Mouse (Mus musculus) lung, embryonic 16.5 days (tissue): ENCODE measurements at regions not wholly inside any gene's neighbourhood (a gene's known extent, or its start where the extent isn't known, plus 50 kb on each side); places are given as distances from the start of the nearest gene placed in this dataset.

Experiments
- ATAC-seq: fragments of 200-750 bp; cut with Nextera tagmentation; 2 replicates; pipeline ENCODE4 v1.8.0; 2017; ENCODE audit warnings: low read depth, mild to moderate bottlenecking, moderate library complexity
- H3K27ac ChIP-seq: fragments of 300-500 bp; sonication (generic); 2 replicates; pipeline ENCODE4 v1.5.1; 2014; ENCODE audit warnings: mild to moderate bottlenecking, control low read depth, low read length
- H3K27me3 ChIP-seq: fragments of 300-500 bp; sonication (generic); 2 replicates; pipeline ENCODE4 v1.6.1; 2014; ENCODE audit warnings: low read depth, low read length, mixed read lengths; ENCODE audit not compliant: control insufficient read depth, insufficient read depth
- H3K36me3 ChIP-seq: fragments of 300-500 bp; sonication (generic); 2 replicates; pipeline ENCODE4 v1.6.1; 2014; ENCODE audit warnings: low read length; ENCODE audit not compliant: control insufficient read depth, insufficient read depth
- H3K4me1 ChIP-seq: fragments of 300-500 bp; sonication (generic); replicated peaks from 2 replicates; pipeline ENCODE4 v1.6.1; 2014; ENCODE audit warnings: low read length, mixed read lengths; ENCODE audit not compliant: control insufficient read depth, insufficient read depth
- H3K4me2 ChIP-seq: fragments of 300-500 bp; sonication (generic); 2 replicates; pipeline ENCODE4 v1.6.1; 2014; ENCODE audit warnings: low read depth, low read length, control low read depth
- H3K4me3 ChIP-seq: fragments of 300-500 bp; sonication (generic); 2 replicates; pipeline ENCODE4 v1.5.1; 2014; ENCODE audit warnings: mild to moderate bottlenecking, low read length, control low read depth
- H3K9ac ChIP-seq: fragments of 300-500 bp; sonication (generic); 2 replicates; pipeline ENCODE4 v1.6.1; 2014; ENCODE audit warnings: low read length, control low read depth
- H3K9me3 ChIP-seq: fragments of 300-500 bp; sonication (generic); 2 replicates; pipeline ENCODE4 v1.6.1; 2016; ENCODE audit warnings: low read length; ENCODE audit not compliant: control insufficient read depth
- WGBS: fragments of 180-500 bp; shearing (Covaris S2); extraction: QIAGEN DNeasy Blood & Tissue Kit; methylation state at CpG from one replicate; pipeline ENCODE4 v1.1.7; 2014; 5-methylcytosine and 5-hydroxymethylcytosine counted together

- Histone ChIP-seq H3K36me3 (no peaks in the 10 kb centered on the region), H3K27me3 (no peaks in the 10 kb centered on the region), H3K4me1 (peaks cover 16% of the 10 kb centered on the region), H3K4me2 (peak overlapping the region; percentile 27; the same call in 1 of the 2 replicates), H3K27ac (peak overlapping the region; percentile 81), H3K9me3 (no peaks in the 10 kb centered on the region), H3K9ac (peak overlapping the region; percentile 20; the same call in 1 of the 2 replicates), H3K4me3 (no peak overlapping the region)
- WGBS, result 79% methylated on average over 4 of the region's 4 CpGs
- peak; percentile 8; the same call in 1 of the 2 replicates for ATAC-seq
Observed at GRCm38 (mm10) chr5:146675887-146676277, 90.8 kb upstream of the Gpr12 start.

- H3K4me3 ChIP-seq, result no peak overlapping the region
- 0 out of 2 replicates have a peak overlapping the region, but pooled peaks have one; percentile 32 for H3K4me2 ChIP-seq
- H3K9ac ChIP-seq, result peak overlapping the region; percentile 20; the same call in 1 of the 2 replicates
- ATAC-seq, result peak; percentile 67
- H3K9me3 ChIP-seq, result no peaks in the 10 kb centered on the region
- H3K27me3 ChIP-seq, result no peaks in the 10 kb centered on the region
- peak overlapping the region; percentile 81 for H3K27ac ChIP-seq
- peaks cover 16% of the 10 kb centered on the region for H3K4me1 ChIP-seq
- 15% methylated on average over 19 of the region's 19 CpGs for WGBS
- H3K36me3 ChIP-seq, result no peaks in the 10 kb centered on the region
Observed at GRCm38 (mm10) chr5:146675006-146675886, 90.2 kb upstream of the Gpr12 start.

GRCm38 (mm10) chr5:146661751-146662150 lies 76.7 kb upstream of the Gpr12 start:
- H3K27me3 ChIP-seq, result no peaks in the 10 kb centered on the region
- 73% methylated on average over 8 of the region's 8 CpGs for WGBS
- ATAC-seq, result no peak
- H3K4me3 ChIP-seq, result no peak overlapping the region
- no peak overlapping the region for H3K9ac ChIP-seq
- H3K9me3 ChIP-seq, result no peaks in the 10 kb centered on the region
- no peak overlapping the region for H3K4me2 ChIP-seq
- no peaks in the 10 kb centered on the region for H3K4me1 ChIP-seq
- H3K36me3 ChIP-seq, result no peaks in the 10 kb centered on the region
- no peak overlapping the region for H3K27ac ChIP-seq

- H3K9me3 ChIP-seq, result no peaks in the 10 kb centered on the region
- H3K36me3 ChIP-seq, result no peaks in the 10 kb centered on the region
- WGBS, result 74% methylated on average over 2 of the region's 2 CpGs
- no peak overlapping the region for H3K9ac ChIP-seq
- no peak overlapping the region for H3K4me2 ChIP-seq
- no peak overlapping the region for H3K27ac ChIP-seq
- H3K27me3 ChIP-seq, result no peaks in the 10 kb centered on the region
- no peak for ATAC-seq
- H3K4me3 ChIP-seq, result no peak overlapping the region
- H3K4me1 ChIP-seq, result no peaks in the 10 kb centered on the region
Observed at GRCm38 (mm10) chr5:146657228-146657627, 72.2 kb upstream of the Gpr12 start.

- Histone ChIP-seq H3K36me3 (no peaks in the 10 kb centered on the region), H3K27me3 (no peaks in the 10 kb centered on the region), H3K4me1 (no peaks in the 10 kb centered on the region), H3K9ac (no peak overlapping the region), H3K4me2 (no peak overlapping the region), H3K27ac (no peak overlapping the region), H3K4me3 (no peak overlapping the region), H3K9me3 (no peaks in the 10 kb centered on the region)
- ATAC-seq, result 0 out of 2 replicates have a peak, but pooled peaks have one; percentile 36
- WGBS, result 56% methylated on average over 7 of the region's 7 CpGs
Observed at GRCm38 (mm10) chr5:146655394-146655793, 70.4 kb upstream of the Gpr12 start.

- H3K4me3 ChIP-seq, result no peak overlapping the region
- H3K27me3 ChIP-seq, result no peaks in the 10 kb centered on the region
- H3K36me3 ChIP-seq, result no peaks in the 10 kb centered on the region
- no peaks in the 10 kb centered on the region for H3K4me1 ChIP-seq
- no peak overlapping the region for H3K9ac ChIP-seq
- H3K4me2 ChIP-seq, result no peak overlapping the region
- H3K27ac ChIP-seq, result no peak overlapping the region
- no peak for ATAC-seq
- WGBS, result 78% methylated on average over 19 of the region's 19 CpGs
- H3K9me3 ChIP-seq, result no peaks in the 10 kb centered on the region
Observed at GRCm38 (mm10) chr5:146653686-146654450, 68.8 kb upstream of the Gpr12 start.

GRCm38 (mm10) chr5:146652874-146653273 lies 67.8 kb upstream of the Gpr12 start:
- Histone ChIP-seq H3K4me3 (no peak overlapping the region), H3K4me2 (no peak overlapping the region), H3K27ac (no peak overlapping the region), H3K4me1 (no peaks in the 10 kb centered on the region), H3K27me3 (no peaks in the 10 kb centered on the region), H3K36me3 (no peaks in the 10 kb centered on the region), H3K9me3 (no peaks in the 10 kb centered on the region), H3K9ac (no peak overlapping the region)
- no peak for ATAC-seq
- WGBS, result 43% methylated on average over 5 of the region's 5 CpGs

- H3K4me2 ChIP-seq, result no peak overlapping the region
- H3K36me3 ChIP-seq, result no peaks in the 10 kb centered on the region
- no peak for ATAC-seq
- WGBS, result 74% methylated on average over 4 of the region's 4 CpGs
- H3K27ac ChIP-seq, result no peak overlapping the region
- H3K9ac ChIP-seq, result no peak overlapping the region
- H3K4me3 ChIP-seq, result no peak overlapping the region
- no peaks in the 10 kb centered on the region for H3K27me3 ChIP-seq
- no peaks in the 10 kb centered on the region for H3K9me3 ChIP-seq
- no peaks in the 10 kb centered on the region for H3K4me1 ChIP-seq
Observed at GRCm38 (mm10) chr5:146648519-146649060, 63.6 kb upstream of the Gpr12 start.
